Mouse (Mus musculus) intestine, embryonic 15.5 days (tissue): ENCODE results near the gene Stat1. TPM values are rescaled to one million over a fixed set of nuclear protein-coding genes. Genes with fewer than 3 reads are reported as not detected.

Source experiments
- ATAC-seq: fragments of 200-750 bp; cut with Nextera tagmentation; 2 replicates; pipeline ENCODE4 v1.8.0; 2017; ENCODE audit warnings: moderate TSS enrichment, moderate library complexity
- H3K27ac ChIP-seq: fragments of 300-500 bp; sonication (generic); 2 replicates; pipeline ENCODE4 v1.5.1; 2015; ENCODE audit warnings: mild to moderate bottlenecking, inconsistent platforms
- H3K27me3 ChIP-seq: fragments of 300-500 bp; sonication (generic); replicated peaks from 2 replicates; pipeline ENCODE4 v1.6.1; 2015; ENCODE audit warnings: inconsistent platforms
- H3K36me3 ChIP-seq: fragments of 300-500 bp; sonication (generic); 2 replicates; pipeline ENCODE4 v1.6.1; 2015; ENCODE audit warnings: inconsistent platforms
- H3K4me1 ChIP-seq: fragments of 300-500 bp; sonication (generic); replicated peaks from 2 replicates; pipeline ENCODE4 v1.6.1; 2015; ENCODE audit warnings: inconsistent platforms
- H3K4me2 ChIP-seq: fragments of 300-500 bp; sonication (generic); replicated peaks from 2 replicates; pipeline ENCODE4 v1.6.1; 2015; ENCODE audit warnings: mild to moderate bottlenecking, inconsistent platforms
- H3K4me3 ChIP-seq: fragments of 300-500 bp; sonication (generic); replicated peaks from 2 replicates; pipeline ENCODE4 v1.5.1; 2015; ENCODE audit warnings: inconsistent platforms
- H3K9ac ChIP-seq: fragments of 300-500 bp; sonication (generic); 2 replicates; pipeline ENCODE4 v1.6.1; 2015; ENCODE audit warnings: inconsistent platforms
- H3K9me3 ChIP-seq: fragments of 300-500 bp; sonication (generic); 2 replicates; pipeline ENCODE4 v1.6.1; 2016; ENCODE audit warnings: inconsistent platforms
- WGBS: fragments of 180-500 bp; shearing (Covaris S2); methylation state at CpG from one replicate; pipeline ENCODE4 v1.1.7; 2015; 5-methylcytosine and 5-hydroxymethylcytosine counted together
- polyA plus RNA-seq: library from polyadenylated mRNA; unstranded; fragments of >200 nt; fragmentation: Nextera tagmentation; extraction: Ambion mirVana; gene quantifications from 2 replicates; pipeline ENCODE4 v1.2.1, GENCODE M21; 2015

Gene Stat1
- polyA plus RNA-seq, 1 experiment from 2014 or later, result 28.3 TPM

DNA sequence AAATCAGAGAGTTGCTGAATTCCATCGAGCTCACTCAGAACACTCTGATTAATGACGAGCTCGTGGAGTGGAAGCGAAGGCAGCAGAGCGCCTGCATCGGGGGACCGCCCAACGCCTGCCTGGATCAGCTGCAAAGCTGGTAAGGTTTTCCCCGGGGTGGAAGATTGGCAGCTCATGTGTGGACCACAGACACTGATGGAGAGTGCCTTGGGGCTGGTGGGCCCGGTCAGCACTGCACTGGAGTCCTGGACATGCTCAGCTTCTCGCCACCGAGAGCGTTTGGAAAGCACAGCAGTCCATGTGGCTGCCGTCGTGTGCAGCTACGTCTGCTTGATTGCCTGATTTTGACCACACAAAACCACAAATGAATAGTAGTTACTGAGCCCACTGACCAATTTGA lies 18.1 kb downstream of the Stat1 start:
- Histone ChIP-seq H3K27ac (no peak overlapping the region), H3K9me3 (no peaks in the 10 kb centered on the region), H3K36me3 (0 out of 2 replicates have a peak, but pooled peaks cover 3% of the 10 kb centered on the region), H3K4me3 (no peak overlapping the region), H3K4me2 (no peak overlapping the region), H3K4me1 (no peaks in the 10 kb centered on the region), H3K9ac (no peak overlapping the region), H3K27me3 (no peaks in the 10 kb centered on the region)
- ATAC-seq, result no peak
- WGBS, result 76% methylated on average over 16 of the region's 16 CpGs

DNA sequence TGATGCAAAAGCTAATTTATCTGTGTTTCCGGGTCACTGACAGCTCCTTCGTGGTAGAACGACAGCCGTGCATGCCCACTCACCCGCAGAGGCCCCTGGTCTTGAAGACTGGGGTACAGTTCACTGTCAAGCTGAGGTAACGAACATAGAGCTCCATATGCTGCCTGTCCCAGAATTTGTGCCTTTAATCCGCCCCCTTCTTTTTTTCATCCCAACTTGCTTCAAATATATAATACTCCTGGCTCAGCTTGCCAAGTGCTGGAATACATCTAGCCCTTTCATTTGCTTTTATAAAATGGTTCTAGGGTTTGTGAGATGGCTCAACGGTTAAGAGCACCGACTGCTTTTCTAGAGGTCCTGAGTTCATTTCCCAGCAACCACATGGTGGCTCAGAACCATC lies 21.3 kb downstream of the Stat1 start:
- ATAC-seq, result no peak
- H3K4me3 ChIP-seq, result no peak overlapping the region
- H3K27ac ChIP-seq, result no peak overlapping the region
- no peak overlapping the region for H3K4me2 ChIP-seq
- WGBS, result 88% methylated on average over 9 of the region's 9 CpGs
- H3K36me3 ChIP-seq, result 0 out of 2 replicates have a peak, but pooled peaks cover 3% of the 10 kb centered on the region
- H3K9ac ChIP-seq, result no peak overlapping the region
- no peaks in the 10 kb centered on the region for H3K4me1 ChIP-seq
- no peaks in the 10 kb centered on the region for H3K9me3 ChIP-seq
- H3K27me3 ChIP-seq, result no peaks in the 10 kb centered on the region

DNA sequence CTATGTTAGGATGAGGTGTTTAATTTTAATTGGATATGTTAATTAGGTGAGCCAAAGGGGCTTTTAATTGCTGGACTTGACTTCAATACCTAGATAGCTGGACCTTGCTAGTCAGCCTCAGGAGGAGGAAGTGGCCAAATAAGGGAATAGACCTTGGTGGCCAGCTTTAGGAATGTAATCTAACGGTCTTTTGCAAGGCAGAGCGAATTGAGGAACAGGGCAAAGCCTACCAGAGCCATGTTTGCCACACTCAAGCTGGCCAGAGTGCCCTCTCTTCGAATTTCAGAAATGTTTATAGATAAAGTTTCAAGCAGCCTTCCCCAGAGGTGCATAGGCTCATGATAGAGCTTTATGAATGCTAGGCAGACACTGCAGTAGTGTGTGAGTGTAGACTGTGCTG lies 22.2 kb downstream of the Stat1 start:
- no peak overlapping the region for H3K27ac ChIP-seq
- ATAC-seq, result no peak
- H3K9me3 ChIP-seq, result no peaks in the 10 kb centered on the region
- H3K4me3 ChIP-seq, result no peak overlapping the region
- 56% methylated on average over 3 of the region's 3 CpGs for WGBS
- H3K4me1 ChIP-seq, result no peaks in the 10 kb centered on the region
- no peak overlapping the region for H3K4me2 ChIP-seq
- H3K27me3 ChIP-seq, result no peaks in the 10 kb centered on the region
- 0 out of 2 replicates have a peak, but pooled peaks cover 3% of the 10 kb centered on the region for H3K36me3 ChIP-seq
- H3K9ac ChIP-seq, result no peak overlapping the region

- no peak overlapping the region for H3K4me2 ChIP-seq
- WGBS, result 64% methylated on average over 4 of the region's 4 CpGs
- no peaks in the 10 kb centered on the region for H3K9me3 ChIP-seq
- H3K36me3 ChIP-seq, result 0 out of 2 replicates have a peak, but pooled peaks cover 3% of the 10 kb centered on the region
- ATAC-seq, result no peak; the same call in 1 of the 2 replicates
- no peak overlapping the region for H3K27ac ChIP-seq
- no peak overlapping the region for H3K9ac ChIP-seq
- no peak overlapping the region for H3K4me3 ChIP-seq
- H3K4me1 ChIP-seq, result no peaks in the 10 kb centered on the region
- H3K27me3 ChIP-seq, result no peaks in the 10 kb centered on the region
These were observed 22.9 kb downstream of the Stat1 start for GRCm38 (mm10) chr1:52142117-52142516.

GRCm38 (mm10) chr1:52143191-52143590 lies 24.0 kb downstream of the Stat1 start:
- H3K9ac ChIP-seq, result no peak overlapping the region
- H3K4me1 ChIP-seq, result no peaks in the 10 kb centered on the region
- H3K27me3 ChIP-seq, result no peaks in the 10 kb centered on the region
- no peaks in the 10 kb centered on the region for H3K9me3 ChIP-seq
- WGBS, result 81% methylated on average over 4 of the region's 4 CpGs
- no peak overlapping the region for H3K27ac ChIP-seq
- no peaks in the 10 kb centered on the region for H3K36me3 ChIP-seq
- ATAC-seq, result no peak
- no peak overlapping the region for H3K4me3 ChIP-seq
- H3K4me2 ChIP-seq, result no peak overlapping the region

DNA sequence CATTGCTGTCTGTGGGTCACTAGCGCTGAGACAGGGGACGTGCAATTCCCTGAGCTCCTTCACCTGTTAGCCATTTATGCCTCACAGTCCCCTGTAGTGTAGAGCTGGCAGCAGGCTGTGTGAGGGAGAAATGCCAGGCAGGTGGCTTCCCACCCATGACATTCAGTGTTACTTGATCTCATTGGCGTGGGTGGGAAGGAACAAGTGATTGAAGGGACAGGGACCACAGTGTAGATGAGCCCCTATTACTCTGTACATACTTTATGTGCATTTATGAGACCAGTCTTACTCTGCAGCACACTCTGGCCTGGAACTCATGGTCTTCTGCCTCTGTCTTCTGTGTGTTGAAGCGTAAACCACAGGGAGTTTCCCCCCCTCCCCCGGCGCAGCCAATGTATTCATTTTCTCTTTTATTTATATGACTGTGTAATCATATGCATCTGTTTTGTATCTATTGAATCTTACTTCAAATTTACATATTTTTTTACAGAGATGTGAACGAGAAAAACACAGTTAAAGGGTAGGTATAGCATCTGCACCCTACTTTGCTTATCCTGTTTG lies 24.4 kb downstream of the Stat1 start:
- H3K27me3 ChIP-seq, result no peaks in the 10 kb centered on the region
- H3K4me3 ChIP-seq, result no peak overlapping the region
- H3K4me1 ChIP-seq, result no peaks in the 10 kb centered on the region
- no peak overlapping the region for H3K9ac ChIP-seq
- 84% methylated on average over 7 of the region's 7 CpGs for WGBS
- H3K9me3 ChIP-seq, result no peaks in the 10 kb centered on the region
- H3K27ac ChIP-seq, result no peak overlapping the region
- no peaks in the 10 kb centered on the region for H3K36me3 ChIP-seq
- ATAC-seq, result no peak
- H3K4me2 ChIP-seq, result no peak overlapping the region

- 0 out of 2 replicates have a peak, but pooled peaks have one; percentile 19 for ATAC-seq
- H3K27me3 ChIP-seq, result no peaks in the 10 kb centered on the region
- no peak overlapping the region for H3K27ac ChIP-seq
- no peaks in the 10 kb centered on the region for H3K9me3 ChIP-seq
- H3K36me3 ChIP-seq, result no peaks in the 10 kb centered on the region
- peaks cover 2% of the 10 kb centered on the region; the same call in 1 of the 2 replicates for H3K4me1 ChIP-seq
- H3K9ac ChIP-seq, result no peak overlapping the region
- WGBS, result 70% methylated on average over 10 of the region's 10 CpGs
- no peak overlapping the region for H3K4me2 ChIP-seq
- H3K4me3 ChIP-seq, result no peak overlapping the region
These were observed 25.7 kb downstream of the Stat1 start for GRCm38 (mm10) chr1:52144907-52145306.

DNA sequence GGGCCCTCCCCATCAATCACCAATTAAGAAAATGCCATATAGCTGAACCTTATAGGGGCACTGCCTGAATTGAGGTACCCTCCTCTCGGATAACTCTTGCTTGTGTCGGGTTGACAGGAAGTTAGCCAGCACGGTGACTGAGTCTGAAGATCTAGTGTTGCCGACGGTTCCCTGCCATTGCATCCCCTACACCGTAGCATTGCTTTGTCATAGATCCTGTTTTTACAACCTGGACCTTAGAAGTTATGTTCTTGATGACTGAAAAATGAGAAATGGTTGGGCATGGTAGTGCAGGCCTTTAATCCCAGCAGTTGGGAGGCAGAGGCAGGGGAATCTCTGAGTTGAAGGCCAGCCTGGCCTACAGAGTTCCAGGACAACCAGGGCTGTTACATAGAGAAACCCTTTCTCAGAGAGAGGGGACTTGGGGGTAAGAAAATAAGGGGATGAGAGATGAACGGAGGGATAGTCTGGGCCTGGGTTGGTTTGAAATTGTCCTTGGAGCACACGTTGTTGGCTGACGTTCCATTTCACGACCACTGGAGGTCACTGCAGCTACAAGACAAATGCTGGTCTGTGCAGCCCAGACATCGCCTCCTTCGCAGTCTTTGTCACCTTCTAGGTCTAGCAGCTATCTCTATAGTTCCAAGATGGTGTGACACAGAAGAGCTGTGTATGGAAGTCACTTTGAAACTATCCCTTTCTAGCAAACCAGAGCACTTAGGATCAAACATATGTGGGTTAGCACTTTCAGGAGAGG lies 27.2 kb downstream of the Stat1 start:
- no peak overlapping the region for H3K27ac ChIP-seq
- H3K27me3 ChIP-seq, result no peaks in the 10 kb centered on the region
- no peak overlapping the region for H3K4me2 ChIP-seq
- peaks cover 12% of the 10 kb centered on the region for H3K4me1 ChIP-seq
- peak; percentile 60 for ATAC-seq
- H3K36me3 ChIP-seq, result no peaks in the 10 kb centered on the region
- H3K9ac ChIP-seq, result no peak overlapping the region
- H3K9me3 ChIP-seq, result no peaks in the 10 kb centered on the region
- no peak overlapping the region for H3K4me3 ChIP-seq
- WGBS, result 56% methylated on average over 12 of the region's 12 CpGs

- Histone ChIP-seq H3K4me2 (no peak overlapping the region), H3K4me1 (peaks cover 12% of the 10 kb centered on the region), H3K4me3 (no peak overlapping the region), H3K9ac (no peak overlapping the region), H3K9me3 (no peaks in the 10 kb centered on the region), H3K27ac (no peak overlapping the region), H3K27me3 (no peaks in the 10 kb centered on the region), H3K36me3 (no peaks in the 10 kb centered on the region)
- no peak for ATAC-seq
- WGBS, result 90% methylated on average over 2 of the region's 2 CpGs
These were observed 28.2 kb downstream of the Stat1 start for GRCm38 (mm10) chr1:52147431-52147830.

DNA sequence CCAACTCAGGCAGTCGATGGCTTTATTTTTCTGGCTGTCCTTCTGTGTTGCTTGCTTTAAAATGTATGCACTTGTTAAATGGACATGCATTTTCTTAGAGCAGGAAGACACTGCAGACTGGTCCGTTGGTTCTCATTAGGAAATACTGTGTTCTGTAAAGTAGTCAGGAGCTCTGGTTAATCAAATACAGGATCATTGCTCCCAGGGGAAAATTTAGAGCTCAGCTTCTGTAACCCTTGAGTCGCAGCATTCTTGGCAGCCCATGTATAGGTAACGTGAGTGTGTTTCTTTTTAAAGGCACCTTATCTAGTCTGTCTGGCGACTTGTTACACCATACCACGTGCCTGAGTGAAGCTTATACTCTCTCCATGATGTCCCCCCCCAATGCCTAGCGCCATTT lies 28.9 kb downstream of the Stat1 start:
- 73% methylated on average over 7 of the region's 7 CpGs for WGBS
- H3K36me3 ChIP-seq, result no peaks in the 10 kb centered on the region

DNA sequence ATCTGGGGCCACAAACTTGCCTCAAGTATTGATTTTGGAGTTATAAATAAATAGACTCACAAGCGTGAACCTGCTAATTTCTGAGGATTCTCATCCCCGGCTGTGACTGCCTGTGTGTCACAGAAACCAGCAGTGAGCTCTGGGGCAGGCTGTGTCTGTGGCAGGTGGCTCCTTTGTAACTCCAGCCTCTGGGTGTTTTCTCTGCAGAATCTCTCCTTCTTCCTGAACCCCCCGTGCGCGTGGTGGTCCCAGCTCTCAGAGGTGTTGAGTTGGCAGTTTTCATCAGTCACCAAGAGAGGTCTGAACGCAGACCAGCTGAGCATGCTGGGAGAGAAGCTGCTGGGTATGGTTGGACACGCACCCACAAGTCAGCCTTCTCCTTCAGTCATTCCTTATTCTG lies 29.5 kb downstream of the Stat1 start:
- no peak overlapping the region for H3K4me3 ChIP-seq
- H3K4me1 ChIP-seq, result peaks cover 12% of the 10 kb centered on the region
- no peaks in the 10 kb centered on the region for H3K27me3 ChIP-seq
- 77% methylated on average over 7 of the region's 7 CpGs for WGBS
- H3K27ac ChIP-seq, result no peak overlapping the region
- no peaks in the 10 kb centered on the region for H3K9me3 ChIP-seq
- H3K9ac ChIP-seq, result no peak overlapping the region
- ATAC-seq, result no peak
- no peak overlapping the region for H3K4me2 ChIP-seq
- H3K36me3 ChIP-seq, result no peaks in the 10 kb centered on the region

More for the DNA sequence above, 28.9 kb downstream of the Stat1 start:
- H3K4me1 ChIP-seq, result peaks cover 12% of the 10 kb centered on the region
- no peak for ATAC-seq
- H3K9ac ChIP-seq, result no peak overlapping the region
- no peak overlapping the region for H3K27ac ChIP-seq
- H3K27me3 ChIP-seq, result no peaks in the 10 kb centered on the region
- H3K4me2 ChIP-seq, result no peak overlapping the region
- H3K4me3 ChIP-seq, result no peak overlapping the region
- H3K9me3 ChIP-seq, result no peaks in the 10 kb centered on the region

GRCm38 (mm10) chr1:52149934-52150346 lies 30.7 kb downstream of the Stat1 start:
- ATAC-seq, result peak; percentile 80
- Histone ChIP-seq H3K9me3 (no peaks in the 10 kb centered on the region), H3K36me3 (no peaks in the 10 kb centered on the region), H3K27me3 (no peaks in the 10 kb centered on the region), H3K27ac (no peak overlapping the region), H3K4me2 (no peak overlapping the region), H3K4me3 (no peak overlapping the region), H3K9ac (no peak overlapping the region), H3K4me1 (peaks cover 12% of the 10 kb centered on the region)
- 37% methylated on average over 9 of the region's 9 CpGs for WGBS

GRCm38 (mm10) chr1:52150676-52151075 lies 31.4 kb downstream of the Stat1 start:
- H3K27me3 ChIP-seq, result no peaks in the 10 kb centered on the region
- no peak overlapping the region for H3K9ac ChIP-seq
- no peaks in the 10 kb centered on the region for H3K36me3 ChIP-seq
- H3K4me2 ChIP-seq, result no peak overlapping the region
- 32% methylated on average over 11 of the region's 11 CpGs for WGBS
- no peaks in the 10 kb centered on the region for H3K9me3 ChIP-seq
- H3K27ac ChIP-seq, result no peak overlapping the region
- peak; percentile 59; the same call in 1 of the 2 replicates for ATAC-seq
- peaks cover 12% of the 10 kb centered on the region for H3K4me1 ChIP-seq
- H3K4me3 ChIP-seq, result no peak overlapping the region
